Mouse (Mus musculus) fibroblast of lung, adult 2 months (primary cell): Measurements from ENCODE around the gene Dtx3l.
"Not testable (repeated sequence)": the region's sequence is repeated elsewhere in the genome, so short reads cannot be mapped to it uniquely, and the experiment has no call there.

Experiments used
- DNase-seq: peaks from one replicate; pipeline ENCODE4 v3.0.0-alpha.2; 2011; ENCODE audit warnings: low read depth

Dtx3l gene

DNA sequence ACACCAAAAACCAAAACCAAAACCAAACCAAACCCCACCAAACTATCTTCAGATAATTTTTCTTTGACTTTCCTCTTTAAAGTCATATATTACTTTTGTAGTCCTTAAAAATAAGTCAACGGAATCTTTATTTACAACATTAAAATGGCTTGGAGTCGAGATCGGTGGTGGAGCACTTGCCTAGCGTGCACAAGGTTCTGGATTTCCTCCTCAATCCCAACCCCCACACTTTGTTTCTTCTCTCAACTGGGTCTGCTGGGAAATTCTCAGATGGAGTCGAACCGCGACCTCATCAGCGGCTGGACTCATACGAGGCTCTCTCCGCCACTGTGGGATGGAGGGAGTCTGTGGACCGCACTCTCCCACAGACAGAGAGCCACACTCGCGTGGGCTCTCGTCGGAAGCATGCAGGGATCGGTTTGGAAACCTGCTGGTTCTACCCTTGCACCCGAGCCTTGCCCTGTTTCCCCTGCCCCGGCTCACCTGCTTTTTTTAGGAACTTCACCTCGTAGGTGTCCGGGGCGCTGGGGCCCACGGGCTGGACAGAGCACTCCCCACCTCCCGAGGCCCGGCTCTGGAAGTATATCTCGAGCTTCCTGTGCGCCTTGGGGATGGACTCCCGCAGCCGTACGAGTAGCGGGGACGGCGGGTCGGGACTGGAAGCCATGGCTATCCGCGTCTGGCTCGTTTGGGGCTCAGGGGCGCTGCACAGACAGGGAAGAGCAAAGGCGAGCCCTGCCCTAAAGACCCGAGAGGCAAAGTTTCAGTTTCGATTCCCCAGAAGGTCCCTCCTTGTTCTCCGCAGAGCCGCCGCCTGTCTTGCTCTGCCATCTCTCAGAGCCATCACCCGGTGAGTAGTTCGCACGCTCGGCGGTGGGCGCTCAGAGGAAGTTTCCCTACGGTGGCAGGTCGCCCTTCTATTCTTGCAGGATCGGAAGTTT lies at the start of gene Dtx3l, which contains the start of gene Parp9:
TSS of gene Dtx3l (minus strand) at position 941 of the 941 bp plus-strand sequence.
TSS of gene Parp9 (plus strand) at position 260 of the 941 bp plus-strand sequence.
- DNase-seq = no peak

- DNase-seq = no peak
These were observed 49.0 kb upstream of the Dtx3l start for GRCm38 (mm10) chr16:35987930-35988329.

DNA sequence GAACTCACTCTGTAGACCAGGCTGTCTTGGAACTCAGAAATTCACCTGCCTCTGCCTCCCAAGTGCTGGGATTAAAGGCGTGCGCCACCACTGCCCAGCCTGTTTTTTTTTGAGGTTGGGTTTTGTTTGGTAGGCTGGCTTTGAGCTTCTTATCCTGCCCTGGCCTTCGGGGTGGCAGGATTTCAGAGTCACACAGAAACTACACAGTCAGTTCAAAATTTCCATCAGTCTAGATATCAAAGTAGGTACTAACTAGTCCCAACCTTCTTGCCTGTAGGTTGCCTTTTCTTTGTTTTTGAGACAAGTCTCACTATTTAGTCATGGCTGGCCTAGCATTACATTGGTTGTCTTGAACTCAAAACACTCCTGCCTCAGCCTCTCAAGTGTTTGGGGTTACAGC lies 45.5 kb upstream of the Dtx3l start:
- no peak for DNase-seq

- DNase-seq = no peak
These were observed 44.7 kb upstream of the Dtx3l start for GRCm38 (mm10) chr16:35983517-35984101.

GRCm38 (mm10) chr16:35982902-35983516 lies 44.1 kb upstream of the Dtx3l start:
- peak; percentile 81 for DNase-seq

- no peak for DNase-seq
These were observed 43.6 kb upstream of the Dtx3l start for GRCm38 (mm10) chr16:35982506-35982901.

- DNase-seq = peak; percentile 99
These were observed 42.4 kb upstream of the Dtx3l start for GRCm38 (mm10) chr16:35981363-35981821.

DNA sequence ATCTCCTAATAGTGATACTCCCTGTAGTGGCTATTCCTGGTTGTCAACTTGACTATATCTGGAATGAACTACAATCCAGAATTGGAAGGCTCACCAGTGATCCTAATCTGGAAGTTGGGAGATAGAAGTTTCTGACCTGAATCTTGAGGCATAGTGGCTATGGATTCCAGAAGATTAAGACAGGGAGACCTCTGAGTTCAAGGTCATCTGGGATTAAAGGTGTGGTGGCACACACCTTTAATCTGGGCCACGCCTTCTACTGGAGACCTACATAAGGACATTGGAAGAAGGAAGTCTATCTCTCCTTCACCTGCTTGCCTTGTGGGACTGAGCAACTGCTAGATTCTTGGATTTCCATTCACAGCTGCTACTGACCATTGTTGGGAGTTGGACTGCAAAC lies 39.5 kb upstream of the Dtx3l start, which contains the start of gene Kpna1:
TSS of gene Kpna1 (plus strand) at position 301 of the 400 bp plus-strand sequence.
- DNase-seq = not testable (repeated sequence)

DNA sequence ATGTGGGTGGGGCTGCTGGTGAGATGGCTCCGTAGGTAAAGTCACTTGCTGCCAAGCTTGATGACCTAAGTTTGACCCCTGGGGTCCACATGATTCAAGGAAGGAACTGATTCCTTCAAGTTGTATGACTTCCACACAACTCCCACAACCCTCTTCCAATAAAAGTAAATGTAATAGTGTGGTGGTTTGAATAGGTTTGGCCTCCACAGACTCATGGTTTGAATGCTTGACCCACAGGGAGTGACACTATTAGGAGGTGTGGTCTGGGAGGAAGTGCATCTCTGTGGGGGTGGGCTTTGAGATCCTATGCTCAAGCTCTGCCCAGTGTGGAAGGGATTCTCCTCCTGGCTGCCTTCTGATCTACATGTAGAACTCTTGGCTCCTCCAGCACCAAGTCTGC lies 35.1 kb upstream of the Dtx3l start:
- no peak for DNase-seq

DNA sequence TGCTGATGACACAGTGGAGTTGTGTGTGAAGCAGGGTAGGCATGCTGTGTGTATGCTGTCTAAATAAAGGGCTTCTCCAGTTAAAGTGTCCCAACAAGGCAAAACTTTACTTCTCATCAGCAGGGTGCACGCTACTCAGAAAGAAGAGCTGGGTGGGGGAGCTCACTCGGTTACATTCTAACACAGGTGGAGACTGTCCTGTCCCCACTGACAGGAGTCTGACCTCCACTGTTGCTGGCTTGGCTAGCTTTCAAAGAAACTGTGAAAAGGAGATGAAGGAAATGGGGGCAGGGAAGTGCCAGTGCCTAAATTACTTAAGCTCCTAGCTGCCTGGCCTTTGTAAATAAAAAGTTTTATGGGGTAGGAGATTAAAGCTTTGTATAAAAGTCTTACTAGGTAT lies 29.2 kb upstream of the Dtx3l start:
- DNase-seq = no peak

DNA sequence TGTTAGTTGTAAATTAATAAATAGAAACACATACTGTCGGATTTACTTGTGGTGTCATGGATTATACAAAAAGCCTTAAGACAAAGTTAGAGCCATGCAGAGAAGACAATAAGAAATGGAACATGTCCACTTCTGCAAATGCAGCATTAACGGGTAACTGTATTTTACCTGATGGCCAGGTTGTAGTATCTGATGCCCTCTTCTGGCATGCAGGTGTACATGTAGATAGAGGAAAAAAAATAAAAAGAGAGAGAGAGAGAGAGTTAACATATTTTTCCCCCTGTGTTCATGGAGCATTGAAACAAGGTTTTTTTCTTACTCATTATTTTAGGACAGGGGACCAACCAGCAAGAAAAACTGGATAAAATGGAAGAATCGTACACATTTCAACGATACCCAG lies 28.4 kb upstream of the Dtx3l start:
- DNase-seq = no peak

GRCm38 (mm10) chr16:35966411-35967115 lies 27.6 kb upstream of the Dtx3l start:
- DNase-seq = no peak

DNA sequence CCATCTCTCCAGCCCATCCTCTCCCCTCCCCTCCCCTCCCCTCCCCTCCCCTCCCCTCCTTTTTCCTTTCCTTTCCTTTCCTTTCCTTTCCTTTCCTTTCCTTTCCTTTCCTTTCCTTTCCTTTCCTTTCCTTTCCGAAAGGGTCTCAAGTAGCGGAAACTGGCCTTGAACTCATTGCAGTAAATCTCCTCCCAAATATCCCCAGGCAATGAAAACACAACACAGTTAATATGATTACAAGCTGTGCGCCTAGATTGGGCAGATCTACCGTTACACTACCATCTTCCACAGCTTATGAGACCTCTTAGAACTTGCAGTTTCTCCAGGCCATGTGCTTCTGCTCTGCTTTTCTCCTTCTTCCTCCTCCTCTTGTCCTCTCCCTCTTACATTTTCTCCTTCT lies 27.0 kb upstream of the Dtx3l start:
- DNase-seq = not testable (repeated sequence)

- DNase-seq = no peak
These were observed 13.7 kb upstream of the Dtx3l start for GRCm38 (mm10) chr16:35952628-35953130.

- DNase-seq = no peak
These were observed 12.3 kb upstream of the Dtx3l start for GRCm38 (mm10) chr16:35951216-35951615.

GRCm38 (mm10) chr16:35949264-35949663 lies 10.3 kb upstream of the Dtx3l start:
- DNase-seq = no peak

DNA sequence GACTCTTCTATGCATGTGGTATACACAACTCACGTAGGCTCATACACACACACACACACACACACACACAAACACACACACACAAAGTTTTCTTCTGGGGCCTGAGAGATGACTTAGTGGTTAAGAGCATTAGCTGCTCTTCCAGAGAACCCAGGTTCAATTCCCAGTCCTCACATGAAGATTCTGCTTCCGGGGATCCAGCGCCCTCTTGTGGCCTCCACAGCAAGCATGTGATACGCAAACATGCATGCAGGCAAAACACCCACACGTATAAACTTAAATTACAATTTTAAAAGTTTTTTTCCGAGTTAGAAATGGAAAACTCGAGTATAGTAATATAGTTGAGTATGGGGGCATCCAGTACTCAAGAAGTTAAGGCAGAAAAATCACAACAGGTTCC lies 2.4 kb upstream of the Dtx3l start:
- DNase-seq = no peak

DNA sequence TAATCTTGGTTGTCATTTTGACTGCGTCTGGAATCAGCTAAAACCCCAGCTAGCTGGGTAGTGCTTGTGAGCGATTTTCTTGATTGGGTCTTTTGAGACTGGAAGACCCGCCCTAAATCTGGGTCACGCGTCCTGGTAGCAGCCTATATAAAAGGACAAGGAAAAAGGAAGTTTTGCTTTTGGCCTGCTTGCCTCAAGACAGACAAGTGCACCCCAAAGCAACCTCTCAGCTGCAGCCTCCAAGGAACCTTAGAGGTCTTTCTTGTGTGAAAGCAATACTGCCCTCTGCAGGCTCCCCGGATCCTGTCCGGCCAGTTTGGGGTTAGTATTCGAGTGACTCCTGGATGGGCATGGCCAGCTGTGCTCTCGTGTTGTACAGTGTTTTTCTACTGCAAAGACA lies 739 bp upstream of the Dtx3l start:
- peak; percentile 77 for DNase-seq

GRCm38 (mm10) chr16:35939261-35939660 lies 310 bp upstream of the Dtx3l start:
- no peak for DNase-seq

- DNase-seq = no peak
These were observed 5.8 kb downstream of the Dtx3l start for GRCm38 (mm10) chr16:35933181-35933580.

DNA sequence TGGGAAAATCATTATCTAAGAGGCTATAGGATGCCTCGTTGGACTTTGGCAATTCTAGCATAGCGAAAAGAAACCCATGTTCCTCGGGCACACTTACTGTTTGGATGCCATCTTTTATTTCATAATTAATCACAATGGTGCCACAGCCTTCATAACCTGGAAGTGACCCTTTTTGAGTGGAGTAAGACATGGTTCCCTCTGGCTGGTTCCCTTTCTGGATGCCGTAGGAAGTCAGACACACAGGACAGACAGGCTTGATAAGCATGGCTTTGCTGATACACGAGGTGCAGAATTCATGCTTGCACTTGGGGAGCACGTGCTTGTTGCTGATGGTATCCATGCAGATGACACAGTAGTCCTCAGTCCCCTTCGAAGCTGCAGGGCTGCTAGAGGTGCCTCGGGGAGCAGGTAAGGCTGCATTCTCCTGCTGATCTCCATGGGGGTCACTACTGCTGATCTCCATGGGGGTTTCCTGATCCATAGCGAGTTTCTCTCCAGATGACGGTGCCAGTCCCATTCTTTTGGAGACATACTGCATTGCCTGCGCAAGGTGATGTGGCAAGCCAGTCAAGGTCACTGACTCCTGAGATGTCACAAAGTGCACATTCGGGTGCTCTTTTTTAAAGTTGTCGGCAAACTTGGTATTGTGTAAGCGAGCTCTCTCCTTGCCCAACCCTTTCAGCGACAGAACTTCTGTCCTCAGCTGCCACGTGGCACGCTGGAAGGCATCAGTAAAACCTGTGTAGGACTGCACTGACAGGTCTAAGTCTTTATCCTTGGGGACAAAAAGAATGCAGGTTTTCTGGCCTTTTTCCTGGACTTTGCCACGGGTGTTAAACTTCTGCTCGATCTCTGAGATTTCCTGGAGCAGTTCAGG lies 6.5 kb downstream of the Dtx3l start:
- DNase-seq = no peak
